Mouse (Mus musculus) intestine, postnatal 0 days (tissue): ENCODE results near the gene Gm21969. TPM values are rescaled to one million over a fixed set of nuclear protein-coding genes. Genes with fewer than 3 reads are reported as not detected.
A peak's percentile ranks its signal among the peaks of the same experiment; 100 is the strongest.

Experiments
- ATAC-seq: fragments of 200-750 bp; cut with Nextera tagmentation; 2 replicates; pipeline ENCODE4 v1.8.0; 2017; ENCODE audit warnings: mild to moderate bottlenecking, moderate TSS enrichment, moderate library complexity
- H3K27ac ChIP-seq: fragments of 300-500 bp; sonication (generic); 2 replicates; pipeline ENCODE4 v1.5.1; 2014; ENCODE audit warnings: mild to moderate bottlenecking, low read depth, low read length, moderate library complexity
- H3K27me3 ChIP-seq: fragments of 300-500 bp; sonication (generic); replicated peaks from 2 replicates; pipeline ENCODE4 v1.6.1; 2014; ENCODE audit warnings: low read length, mixed read lengths; ENCODE audit not compliant: control insufficient read depth, insufficient read depth
- H3K36me3 ChIP-seq: fragments of 300-500 bp; sonication (generic); 2 replicates; pipeline ENCODE4 v1.6.1; 2014; ENCODE audit warnings: mild to moderate bottlenecking, moderate library complexity; ENCODE audit not compliant: control insufficient read depth, insufficient read depth
- H3K4me1 ChIP-seq: fragments of 300-500 bp; sonication (generic); replicated peaks from 2 replicates; pipeline ENCODE4 v1.6.1; 2014; ENCODE audit warnings: antibody characterized with exemption, low read length, mixed read lengths; ENCODE audit not compliant: control insufficient read depth, insufficient read depth
- H3K4me2 ChIP-seq: fragments of 300-500 bp; sonication (generic); replicated peaks from 2 replicates; pipeline ENCODE4 v1.6.1; 2014; ENCODE audit warnings: low read depth, mild to moderate bottlenecking, moderate library complexity
- H3K4me3 ChIP-seq: fragments of 300-500 bp; sonication (generic); 2 replicates; pipeline ENCODE4 v1.5.1; 2014; ENCODE audit warnings: low read depth, low read length
- H3K9ac ChIP-seq: fragments of 300-500 bp; sonication (generic); 2 replicates; pipeline ENCODE4 v1.6.1; 2014; ENCODE audit warnings: mild to moderate bottlenecking, low read depth, low read length
- H3K9me3 ChIP-seq: fragments of 300-500 bp; sonication (generic); 2 replicates; pipeline ENCODE4 v1.6.1; 2016; ENCODE audit warnings: mixed run types; ENCODE audit not compliant: control insufficient read depth
- CTCF ChIP-seq: sonication (generic); IDR thresholded peaks from 2 replicates; pipeline ENCODE4 v1.5.1; 2016; ENCODE audit warnings: low read depth, mild to moderate bottlenecking, control low read depth, antibody characterized with exemption, moderate library complexity
- WGBS: fragments of 180-500 bp; shearing (Covaris S2); extraction: QIAGEN DNeasy Blood & Tissue Kit; methylation state at CpG from one replicate; pipeline ENCODE4 v1.1.7; 2014; 5-methylcytosine and 5-hydroxymethylcytosine counted together
- polyA plus RNA-seq: library from polyadenylated mRNA; unstranded; fragments of >200 nt; fragmentation: Nextera tagmentation; extraction: Ambion mirVana; gene quantifications from 2 replicates; pipeline ENCODE4 v1.2.1, GENCODE M21; 2015

Gene Gm21969
- polyA plus RNA-seq, result not detected in 2 replicates

DNA sequence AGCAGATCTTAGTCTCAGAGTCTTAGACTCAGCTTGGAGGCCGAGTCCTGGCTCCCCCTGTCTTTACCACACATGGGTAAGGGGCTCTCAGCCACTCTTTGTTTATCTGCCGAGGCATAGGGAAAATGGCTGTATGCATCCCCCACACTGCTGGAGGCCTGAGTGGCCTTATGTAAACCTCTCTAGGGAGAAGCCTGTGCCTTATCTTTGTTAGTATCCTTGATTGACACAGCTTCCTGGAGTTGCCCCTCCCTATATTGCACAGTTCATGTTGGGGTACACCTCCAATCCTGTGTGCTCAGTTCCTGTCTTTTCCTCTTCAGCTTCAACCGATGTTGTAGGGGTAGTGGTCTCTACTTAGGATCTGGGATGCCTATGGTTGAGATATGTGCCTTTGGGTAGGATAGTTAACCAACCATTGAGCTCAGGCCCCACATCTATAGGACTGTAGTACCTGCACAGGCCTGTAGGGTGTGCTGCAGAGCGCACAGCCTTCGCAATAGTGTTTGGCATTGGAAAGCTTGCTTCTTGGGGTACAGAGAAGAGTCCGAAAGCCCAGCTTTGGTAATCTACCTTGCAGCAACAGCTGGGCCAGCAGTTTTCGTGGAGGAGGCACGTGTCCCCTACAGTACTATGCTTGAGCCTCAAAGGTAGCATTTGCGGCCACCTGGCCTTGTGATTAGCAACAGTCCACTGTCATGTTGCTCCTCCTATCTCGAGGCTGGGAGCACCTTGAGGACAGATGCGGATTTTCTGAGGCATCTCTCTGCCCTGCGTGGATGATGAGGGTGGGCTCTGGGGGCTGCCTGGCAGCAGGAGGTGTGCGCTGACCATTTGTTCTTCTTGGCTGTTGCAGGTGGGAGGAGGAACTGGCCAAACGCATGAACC lies at the start of gene Gm21969:
Gene Gm21969 (plus strand): TSS at position 830 of the 888 bp plus-strand sequence.
- 0 out of 2 replicates have a peak, but pooled peaks cover 6% of the 10 kb centered on the region for H3K27me3 ChIP-seq
- 54% methylated on average over 14 of the region's 14 CpGs for WGBS
- no peak within 1 kb of the TSS for H3K4me3 ChIP-seq
- H3K4me1 ChIP-seq, result peaks cover 14% of the 10 kb centered on the region
- peak; percentile 95 for TF ChIP-seq CTCF
- H3K36me3 ChIP-seq, result peaks cover 10% of the 10 kb centered on the region
- 0 out of 2 replicates have a peak within 1 kb of the TSS, but pooled peaks have one; percentile 9 for H3K4me2 ChIP-seq
- H3K27ac ChIP-seq, result peak within 1 kb of the TSS; percentile 63
- ATAC-seq, result no peak
- H3K9me3 ChIP-seq, result no peaks in the 10 kb centered on the region
- no peak within 1 kb of the TSS for H3K9ac ChIP-seq

DNA sequence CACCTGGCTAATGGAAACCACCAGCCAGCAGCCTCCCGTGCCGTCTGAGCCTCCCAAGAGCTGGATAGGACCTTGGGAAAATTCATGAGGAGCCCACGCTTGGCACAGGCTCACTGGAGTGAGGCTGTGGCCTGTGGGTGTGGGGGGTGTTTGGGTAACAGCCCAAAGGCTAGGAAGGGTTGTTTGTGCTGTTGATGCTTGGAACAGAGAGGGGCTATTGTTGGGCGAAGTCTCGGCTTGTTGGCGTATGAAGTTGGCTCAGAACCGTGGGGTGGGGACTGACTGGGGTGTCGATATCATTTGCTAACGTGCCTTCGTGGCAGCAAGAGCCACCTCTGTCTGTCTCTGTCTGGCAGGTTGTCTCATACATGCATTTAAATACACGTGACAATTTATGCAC lies 47.8 kb upstream of the Gm21969 start:
- Histone ChIP-seq H3K27ac (no peak overlapping the region), H3K9me3 (no peaks in the 10 kb centered on the region), H3K4me2 (no peak overlapping the region), H3K36me3 (no peaks in the 10 kb centered on the region), H3K27me3 (no peaks in the 10 kb centered on the region), H3K9ac (no peak overlapping the region), H3K4me3 (no peak overlapping the region), H3K4me1 (no peaks in the 10 kb centered on the region)
- 87% methylated on average over 11 of the region's 11 CpGs for WGBS
- ATAC-seq, result no peak
- no peak for TF ChIP-seq CTCF

DNA sequence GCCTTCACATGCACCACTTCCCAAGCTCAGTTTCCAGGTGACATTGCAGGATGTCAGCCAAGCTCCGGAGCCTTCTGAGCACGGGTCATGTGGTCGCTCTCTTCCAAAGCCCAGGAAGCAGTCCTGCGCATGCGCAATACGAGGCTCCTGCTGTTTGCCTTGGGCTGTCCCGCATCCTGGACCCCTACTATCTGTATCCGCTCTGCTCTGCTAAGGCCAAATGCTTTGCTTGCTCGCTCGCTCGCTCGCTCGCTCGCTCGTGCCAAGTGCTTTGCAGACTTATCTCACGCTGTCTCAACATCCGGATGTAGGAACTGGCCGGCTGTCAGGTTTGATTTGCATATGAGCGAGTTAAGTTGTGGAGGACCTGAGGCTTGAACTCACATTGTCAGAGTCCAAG lies 47.0 kb upstream of the Gm21969 start:
- Histone ChIP-seq H3K27ac (no peak overlapping the region), H3K4me3 (no peak overlapping the region), H3K36me3 (no peaks in the 10 kb centered on the region), H3K9ac (no peak overlapping the region), H3K9me3 (no peaks in the 10 kb centered on the region), H3K27me3 (no peaks in the 10 kb centered on the region), H3K4me1 (no peaks in the 10 kb centered on the region), H3K4me2 (no peak overlapping the region)
- 61% methylated on average over 19 of the region's 19 CpGs for WGBS
- no peak for ATAC-seq
- TF ChIP-seq CTCF, result no peak

DNA sequence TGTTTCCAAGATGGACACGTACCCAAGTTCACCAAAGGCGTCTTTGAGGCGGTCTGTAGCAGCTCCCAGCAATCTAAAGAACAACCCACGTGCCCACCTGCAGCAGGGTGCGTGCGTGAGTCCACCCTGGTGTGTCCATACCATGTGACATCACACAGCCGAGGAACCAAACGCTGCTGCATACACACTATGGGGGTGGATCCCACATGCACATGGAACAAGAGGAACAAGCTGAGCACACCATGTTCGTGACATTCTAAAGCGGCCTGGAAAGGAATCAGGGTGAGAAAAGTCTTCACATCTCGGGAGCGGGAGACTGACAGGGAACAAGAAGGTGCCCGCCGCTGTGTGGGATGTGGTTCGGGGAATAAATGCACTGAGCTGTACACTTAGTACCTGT lies 34.6 kb upstream of the Gm21969 start:
- no peak for ATAC-seq
- no peaks in the 10 kb centered on the region for H3K36me3 ChIP-seq
- no peaks in the 10 kb centered on the region for H3K9me3 ChIP-seq
- no peak overlapping the region for H3K27ac ChIP-seq
- WGBS, result 77% methylated on average over 15 of the region's 15 CpGs
- TF ChIP-seq CTCF, result no peak
- no peaks in the 10 kb centered on the region for H3K4me1 ChIP-seq
- no peak overlapping the region for H3K9ac ChIP-seq
- H3K4me2 ChIP-seq, result no peak overlapping the region
- H3K4me3 ChIP-seq, result no peak overlapping the region
- peaks cover 18% of the 10 kb centered on the region; the same call in 1 of the 2 replicates for H3K27me3 ChIP-seq

DNA sequence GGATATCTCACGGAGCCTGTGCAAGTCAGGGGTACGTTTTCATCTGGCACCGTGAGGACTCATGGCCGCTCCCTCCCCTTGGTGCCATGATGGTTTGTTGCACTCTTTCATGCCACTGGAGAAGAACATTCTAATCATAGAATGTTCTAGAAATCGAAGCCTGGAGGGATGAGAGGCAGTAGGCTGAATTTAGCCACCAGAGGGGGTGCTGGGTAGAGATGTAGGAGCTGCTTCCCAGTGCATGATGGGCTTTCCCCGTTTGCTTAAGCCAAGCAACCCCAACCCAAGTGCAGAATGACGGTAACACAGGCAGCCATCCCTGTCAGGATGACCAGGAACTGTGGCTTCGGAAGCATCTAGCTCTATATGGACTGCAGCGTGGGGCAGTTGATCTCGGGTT lies 32.2 kb upstream of the Gm21969 start:
- Histone ChIP-seq H3K27ac (no peak overlapping the region), H3K9me3 (no peaks in the 10 kb centered on the region), H3K27me3 (peaks cover 22% of the 10 kb centered on the region; the same call in 1 of the 2 replicates), H3K36me3 (no peaks in the 10 kb centered on the region), H3K4me3 (no peak overlapping the region), H3K9ac (no peak overlapping the region), H3K4me1 (no peaks in the 10 kb centered on the region; the same call in 1 of the 2 replicates), H3K4me2 (no peak overlapping the region)
- no peak for ATAC-seq
- TF ChIP-seq CTCF, result peak; percentile 67
- WGBS, result 78% methylated on average over 10 of the region's 10 CpGs

DNA sequence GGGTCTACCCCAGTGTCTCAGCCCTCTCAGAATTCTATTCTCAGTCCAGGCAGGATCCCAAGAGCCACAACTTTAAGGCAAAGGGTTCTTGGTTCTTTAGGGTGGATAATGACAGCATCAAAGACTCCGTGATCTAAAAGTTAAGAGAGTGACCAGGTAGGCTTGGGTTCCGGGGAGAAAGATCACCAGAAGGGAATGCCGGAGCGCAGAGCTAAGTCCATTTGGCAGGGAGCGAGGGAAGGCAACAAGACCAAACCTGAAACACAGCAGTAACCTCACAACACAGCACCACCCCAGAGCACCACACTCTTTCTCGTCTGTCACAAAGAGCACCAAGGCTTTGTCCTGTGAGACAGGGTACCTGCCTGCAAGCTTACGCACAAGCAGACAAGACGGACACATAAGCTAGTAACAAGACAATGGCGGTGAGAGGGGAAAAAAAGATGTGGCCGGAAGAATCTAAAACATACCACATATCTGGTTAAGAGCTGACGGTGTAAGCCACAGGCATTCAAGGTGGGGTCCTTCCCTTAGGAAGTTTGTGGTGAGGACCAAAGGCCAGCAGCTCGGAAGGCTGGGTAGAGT lies 30.0 kb upstream of the Gm21969 start:
- H3K4me3 ChIP-seq, result no peak overlapping the region
- no peak overlapping the region for H3K4me2 ChIP-seq
- no peak overlapping the region for H3K27ac ChIP-seq
- ATAC-seq, result no peak
- WGBS, result 91% methylated on average over 12 of the region's 12 CpGs
- no peaks in the 10 kb centered on the region for H3K36me3 ChIP-seq
- TF ChIP-seq CTCF, result no peak
- no peak overlapping the region for H3K9ac ChIP-seq
- H3K9me3 ChIP-seq, result no peaks in the 10 kb centered on the region
- peaks cover 2% of the 10 kb centered on the region; the same call in 1 of the 2 replicates for H3K4me1 ChIP-seq
- H3K27me3 ChIP-seq, result peaks cover 13% of the 10 kb centered on the region; the same call in 1 of the 2 replicates
